Mouse (Mus musculus) B cell, adult 2 months (primary cell): ENCODE measurements around the gene Ppm1a.

Experiments
- DNase-seq, 2 experiments: peaks; one replicate each; pipeline ENCODE4 v3.0.0; 2022

Gene Ppm1a

GRCm38 (mm10) chr12:72757086-72757485 is at the start of gene Ppm1a:
TSS of gene Ppm1a (plus strand) at chr12:72757455.
- no peak for DNase-seq

GRCm38 (mm10) chr12:72709981-72710380 is 47.3 kb upstream of the Ppm1a start:
- DNase-seq: no peak

GRCm38 (mm10) chr12:72714896-72715295 is 42.4 kb upstream of the Ppm1a start:
- DNase-seq: no peak

- DNase-seq: no peak
Measured at GRCm38 (mm10) chr12:72715846-72716245, 41.4 kb upstream of the Ppm1a start.

- no peak for DNase-seq
Measured at GRCm38 (mm10) chr12:72719046-72719445, 38.2 kb upstream of the Ppm1a start.

- no peak for DNase-seq
Measured at GRCm38 (mm10) chr12:72719452-72720087, 37.7 kb upstream of the Ppm1a start.

- DNase-seq: no peak
Measured at GRCm38 (mm10) chr12:72721710-72722109, 35.5 kb upstream of the Ppm1a start.

GRCm38 (mm10) chr12:72723965-72724364 is 33.3 kb upstream of the Ppm1a start:
- no peak for DNase-seq

- no peak for DNase-seq
Measured at GRCm38 (mm10) chr12:72727021-72727420, 30.2 kb upstream of the Ppm1a start.

GRCm38 (mm10) chr12:72727611-72728010 is 29.6 kb upstream of the Ppm1a start:
- no peak for DNase-seq

GRCm38 (mm10) chr12:72734112-72734511 is 23.1 kb upstream of the Ppm1a start:
- no peak for DNase-seq

GRCm38 (mm10) chr12:72741176-72741575 is 16.1 kb upstream of the Ppm1a start:
- no peak for DNase-seq

- no peak for DNase-seq
Measured at GRCm38 (mm10) chr12:72744803-72745360, 12.4 kb upstream of the Ppm1a start.

GRCm38 (mm10) chr12:72745486-72745885 is 11.8 kb upstream of the Ppm1a start:
- DNase-seq: no peak

- peak in 1 of 2 experiments; percentile 23 for DNase-seq
Measured at GRCm38 (mm10) chr12:72748341-72748740, 8.9 kb upstream of the Ppm1a start.

- no peak for DNase-seq
Measured at GRCm38 (mm10) chr12:72748841-72749240, 8.4 kb upstream of the Ppm1a start.

GRCm38 (mm10) chr12:72749500-72749899 is 7.8 kb upstream of the Ppm1a start:
- DNase-seq: no peak

- DNase-seq: no peak
Measured at GRCm38 (mm10) chr12:72750016-72750415, 7.2 kb upstream of the Ppm1a start.

- DNase-seq: no peak
Measured at GRCm38 (mm10) chr12:72750606-72751005, 6.6 kb upstream of the Ppm1a start.

- no peak for DNase-seq
Measured at GRCm38 (mm10) chr12:72757596-72757995, 341 bp downstream of the Ppm1a start.

- no peak for DNase-seq
Measured at GRCm38 (mm10) chr12:72759956-72760355, 2.7 kb downstream of the Ppm1a start.

GRCm38 (mm10) chr12:72760376-72761229 is 3.3 kb downstream of the Ppm1a start:
- DNase-seq: peak; percentile 95 to 96

- no peak for DNase-seq
Measured at GRCm38 (mm10) chr12:72761230-72761648, 4.0 kb downstream of the Ppm1a start.
